Mouse (Mus musculus) midbrain, embryonic 15.5 days (tissue): Measurements from ENCODE around the gene Mmab. TPM values are rescaled to one million over a fixed set of nuclear protein-coding genes. Genes with fewer than 3 reads are reported as not detected.

Experiments used
- ATAC-seq: fragments of 200-750 bp; cut with Nextera tagmentation; replicated peaks from 2 replicates; pipeline ENCODE4 v1.8.0; 2017; ENCODE audit warnings: moderate TSS enrichment
- H3K27ac ChIP-seq: fragments of 300-500 bp; sonication (generic); 2 replicates; pipeline ENCODE4 v1.5.1; 2015; ENCODE audit warnings: mild to moderate bottlenecking, inconsistent platforms
- H3K27me3 ChIP-seq: fragments of 300-500 bp; sonication (generic); replicated peaks from 2 replicates; pipeline ENCODE4 v1.6.1; 2015; ENCODE audit warnings: inconsistent platforms
- H3K36me3 ChIP-seq: fragments of 300-500 bp; sonication (generic); replicated peaks from 2 replicates; pipeline ENCODE4 v1.6.1; 2015; ENCODE audit warnings: inconsistent platforms
- H3K4me1 ChIP-seq: fragments of 300-500 bp; sonication (generic); 2 replicates; pipeline ENCODE4 v1.6.1; 2015; ENCODE audit warnings: inconsistent platforms
- H3K4me2 ChIP-seq: fragments of 300-500 bp; sonication (generic); 2 replicates; pipeline ENCODE4 v1.6.1; 2015; ENCODE audit warnings: inconsistent platforms, mild to moderate bottlenecking, moderate library complexity
- H3K4me3 ChIP-seq: fragments of 300-500 bp; sonication (generic); 2 replicates; pipeline ENCODE4 v1.5.1; 2015; ENCODE audit warnings: mild to moderate bottlenecking, inconsistent platforms
- H3K9ac ChIP-seq: fragments of 300-500 bp; sonication (generic); 2 replicates; pipeline ENCODE4 v1.6.1; 2015; ENCODE audit warnings: mild to moderate bottlenecking, inconsistent platforms
- H3K9me3 ChIP-seq: fragments of 300-500 bp; sonication (generic); 2 replicates; pipeline ENCODE4 v1.6.1; 2016; ENCODE audit warnings: inconsistent platforms
- WGBS: fragments of 180-500 bp; shearing (Covaris S2); methylation state at CpG from one replicate; pipeline ENCODE4 v1.1.7; 2015; ENCODE audit warnings: mixed read lengths; 5-methylcytosine and 5-hydroxymethylcytosine counted together
- polyA plus RNA-seq: library from polyadenylated mRNA; unstranded; fragments of >200 nt; fragmentation: Nextera tagmentation; extraction: Ambion mirVana; gene quantifications from 2 replicates; pipeline ENCODE4 v1.2.1, GENCODE M21; 2015

Gene Mmab
- polyA plus RNA-seq, 1 experiment from 2014 or later, result 32.8 TPM

GRCm38 (mm10) chr5:114464561-114464960 is 20.7 kb upstream of the Mmab start:
- Histone ChIP-seq H3K4me2 (no peak overlapping the region), H3K36me3 (no peaks in the 10 kb centered on the region)
- ATAC-seq, result no peak

GRCm38 (mm10) chr5:114462067-114463040 is 18.5 kb upstream of the Mmab start:
- H3K9ac ChIP-seq, result no peak overlapping the region
- H3K4me3 ChIP-seq, result no peak overlapping the region
- H3K4me2 ChIP-seq, result no peak overlapping the region
- WGBS, result 80% methylated on average over 24 of the region's 24 CpGs
- 0 out of 2 replicates have a peak, but pooled peaks cover 2% of the 10 kb centered on the region for H3K27me3 ChIP-seq
- no peak overlapping the region for H3K27ac ChIP-seq
- ATAC-seq, result no peak
- peaks cover 25% of the 10 kb centered on the region for H3K4me1 ChIP-seq
- H3K9me3 ChIP-seq, result no peaks in the 10 kb centered on the region
- H3K36me3 ChIP-seq, result no peaks in the 10 kb centered on the region

More at GRCm38 (mm10) chr5:114464561-114464960, 20.7 kb upstream of the Mmab start:
- Histone ChIP-seq H3K4me3 (no peak overlapping the region), H3K27me3 (0 out of 2 replicates have a peak, but pooled peaks cover 2% of the 10 kb centered on the region), H3K9ac (no peak overlapping the region), H3K4me1 (peaks cover 37% of the 10 kb centered on the region), H3K27ac (no peak overlapping the region), H3K9me3 (no peaks in the 10 kb centered on the region)
- 86% methylated on average over 2 of the region's 2 CpGs for WGBS

- Histone ChIP-seq H3K27ac (no peak overlapping the region), H3K4me1 (peaks cover 14% of the 10 kb centered on the region), H3K9me3 (no peaks in the 10 kb centered on the region), H3K4me3 (no peak overlapping the region), H3K36me3 (no peaks in the 10 kb centered on the region), H3K27me3 (0 out of 2 replicates have a peak, but pooled peaks cover 2% of the 10 kb centered on the region), H3K4me2 (no peak overlapping the region), H3K9ac (no peak overlapping the region)
- 6% methylated on average over 7 of the region's 7 CpGs for WGBS
- no peak for ATAC-seq
Measured at GRCm38 (mm10) chr5:114461238-114461637, 17.4 kb upstream of the Mmab start.

GRCm38 (mm10) chr5:114456995-114457605 is 13.2 kb upstream of the Mmab start:
- no peak overlapping the region for H3K4me3 ChIP-seq
- H3K36me3 ChIP-seq, result peaks cover 3% of the 10 kb centered on the region; the same call in 1 of the 2 replicates
- ATAC-seq, result no peak
- no peaks in the 10 kb centered on the region for H3K27me3 ChIP-seq
- no peak overlapping the region for H3K9ac ChIP-seq
- no peak overlapping the region for H3K4me2 ChIP-seq
- H3K4me1 ChIP-seq, result 0 out of 2 replicates have a peak, but pooled peaks cover 6% of the 10 kb centered on the region
- 75% methylated on average over 16 of the region's 16 CpGs for WGBS
- no peak overlapping the region for H3K27ac ChIP-seq
- H3K9me3 ChIP-seq, result no peaks in the 10 kb centered on the region

GRCm38 (mm10) chr5:114456287-114456686 is 12.4 kb upstream of the Mmab start:
- H3K36me3 ChIP-seq, result peaks cover 4% of the 10 kb centered on the region; the same call in 1 of the 2 replicates
- ATAC-seq, result no peak
- WGBS, result 70% methylated on average over 9 of the region's 9 CpGs
- H3K4me3 ChIP-seq, result no peak overlapping the region
- no peaks in the 10 kb centered on the region for H3K9me3 ChIP-seq
- H3K4me1 ChIP-seq, result 0 out of 2 replicates have a peak, but pooled peaks cover 3% of the 10 kb centered on the region
- H3K27ac ChIP-seq, result no peak overlapping the region
- no peak overlapping the region for H3K9ac ChIP-seq
- H3K4me2 ChIP-seq, result no peak overlapping the region
- H3K27me3 ChIP-seq, result no peaks in the 10 kb centered on the region

- ATAC-seq, result no peak
- Histone ChIP-seq H3K9me3 (no peaks in the 10 kb centered on the region), H3K36me3 (peaks cover 14% of the 10 kb centered on the region; the same call in 1 of the 2 replicates), H3K4me1 (peaks cover 14% of the 10 kb centered on the region), H3K27ac (no peak overlapping the region), H3K9ac (no peak overlapping the region), H3K4me2 (no peak overlapping the region), H3K4me3 (no peak overlapping the region), H3K27me3 (no peaks in the 10 kb centered on the region)
- 95% methylated on average over 4 of the region's 4 CpGs for WGBS
Measured at GRCm38 (mm10) chr5:114449011-114449410, 5.2 kb upstream of the Mmab start.

- peak overlapping the region; percentile 76 for H3K9ac ChIP-seq
- ATAC-seq, result peak; percentile 64
- H3K27me3 ChIP-seq, result no peaks in the 10 kb centered on the region
- no peaks in the 10 kb centered on the region for H3K9me3 ChIP-seq
- peaks cover 20% of the 10 kb centered on the region for H3K4me1 ChIP-seq
- H3K27ac ChIP-seq, result no peak overlapping the region
- H3K4me3 ChIP-seq, result peak overlapping the region; percentile 71
- peaks cover 3% of the 10 kb centered on the region; the same call in 1 of the 2 replicates for H3K36me3 ChIP-seq
- WGBS, result under 1% methylated on average over 21 of the region's 21 CpGs
- peak overlapping the region; percentile 77 for H3K4me2 ChIP-seq
Measured at GRCm38 (mm10) chr5:114444368-114444692, 470 bp upstream of the Mmab start.

- Histone ChIP-seq H3K36me3 (no peaks in the 10 kb centered on the region), H3K27ac (no peak overlapping the region), H3K9me3 (no peaks in the 10 kb centered on the region), H3K9ac (no peak overlapping the region), H3K4me3 (no peak overlapping the region), H3K27me3 (no peaks in the 10 kb centered on the region), H3K4me1 (no peaks in the 10 kb centered on the region), H3K4me2 (no peak overlapping the region)
- ATAC-seq, result no peak
- WGBS, result 92% methylated on average over 14 of the region's 14 CpGs
Measured at GRCm38 (mm10) chr5:114435588-114435987, 8.3 kb downstream of the Mmab start.

GRCm38 (mm10) chr5:114434359-114434758 is 9.5 kb downstream of the Mmab start:
- WGBS, result 92% methylated on average over 8 of the region's 8 CpGs
- Histone ChIP-seq H3K4me1 (no peaks in the 10 kb centered on the region), H3K36me3 (no peaks in the 10 kb centered on the region), H3K9me3 (no peaks in the 10 kb centered on the region), H3K27ac (no peak overlapping the region), H3K9ac (no peak overlapping the region), H3K4me3 (no peak overlapping the region), H3K4me2 (no peak overlapping the region), H3K27me3 (no peaks in the 10 kb centered on the region)
- no peak for ATAC-seq

GRCm38 (mm10) chr5:114429781-114430180 is 14.1 kb downstream of the Mmab start:
- no peak overlapping the region for H3K27ac ChIP-seq
- H3K36me3 ChIP-seq, result no peaks in the 10 kb centered on the region
- no peak overlapping the region for H3K4me3 ChIP-seq
- 90% methylated on average over 7 of the region's 7 CpGs for WGBS
- peaks cover 2% of the 10 kb centered on the region; the same call in 1 of the 2 replicates for H3K4me1 ChIP-seq
- ATAC-seq, result no peak
- no peaks in the 10 kb centered on the region for H3K27me3 ChIP-seq
- no peak overlapping the region for H3K9ac ChIP-seq
- H3K4me2 ChIP-seq, result no peak overlapping the region
- H3K9me3 ChIP-seq, result no peaks in the 10 kb centered on the region

GRCm38 (mm10) chr5:114428621-114429020 is 15.2 kb downstream of the Mmab start:
- WGBS, result 82% methylated on average over 18 of the region's 18 CpGs
- H3K36me3 ChIP-seq, result no peaks in the 10 kb centered on the region
- H3K4me2 ChIP-seq, result no peak overlapping the region
- H3K9ac ChIP-seq, result no peak overlapping the region
- H3K27ac ChIP-seq, result no peak overlapping the region
- peaks cover 2% of the 10 kb centered on the region; the same call in 1 of the 2 replicates for H3K4me1 ChIP-seq
- ATAC-seq, result no peak
- no peak overlapping the region for H3K4me3 ChIP-seq
- H3K27me3 ChIP-seq, result no peaks in the 10 kb centered on the region
- H3K9me3 ChIP-seq, result no peaks in the 10 kb centered on the region

GRCm38 (mm10) chr5:114426732-114427131 is 17.1 kb downstream of the Mmab start:
- Histone ChIP-seq H3K27me3 (no peaks in the 10 kb centered on the region), H3K9ac (no peak overlapping the region), H3K4me3 (no peak overlapping the region), H3K9me3 (no peaks in the 10 kb centered on the region), H3K36me3 (no peaks in the 10 kb centered on the region), H3K4me2 (no peak overlapping the region), H3K4me1 (peaks cover 6% of the 10 kb centered on the region; the same call in 1 of the 2 replicates), H3K27ac (peak overlapping the region; percentile 13; the same call in 1 of the 2 replicates)
- no peak for ATAC-seq
- WGBS, result 76% methylated on average over 6 of the region's 6 CpGs
